Mouse (Mus musculus) embryonic stem cell, embryonic (primary cell): Measurements from ENCODE around the gene Adamts10.

Experiments
- CTCF ChIA-PET, 4 experiments: fragments of 300-600 bp in 2 of 4; fragments of 350-600 bp in 2 of 4; sonication (Branson Sonifier 250); formaldehyde crosslinking; loops; one replicate each; lab custom pipeline; 2022; ENCODE audit warnings: inconsistent platforms in 2 of 4; lab: Charles Lee
- POLR2A ChIA-PET, 4 experiments: fragments of 300-600 bp in 2 of 4; fragments of 350-600 bp in 2 of 4; sonication (Branson Sonifier 250); formaldehyde crosslinking; loops; one replicate each; lab custom pipeline; 2022; ENCODE audit warnings: antibody characterized with exemption in 4 of 4, inconsistent platforms in 1 of 4; lab: Charles Lee

Gene Adamts10

DNA sequence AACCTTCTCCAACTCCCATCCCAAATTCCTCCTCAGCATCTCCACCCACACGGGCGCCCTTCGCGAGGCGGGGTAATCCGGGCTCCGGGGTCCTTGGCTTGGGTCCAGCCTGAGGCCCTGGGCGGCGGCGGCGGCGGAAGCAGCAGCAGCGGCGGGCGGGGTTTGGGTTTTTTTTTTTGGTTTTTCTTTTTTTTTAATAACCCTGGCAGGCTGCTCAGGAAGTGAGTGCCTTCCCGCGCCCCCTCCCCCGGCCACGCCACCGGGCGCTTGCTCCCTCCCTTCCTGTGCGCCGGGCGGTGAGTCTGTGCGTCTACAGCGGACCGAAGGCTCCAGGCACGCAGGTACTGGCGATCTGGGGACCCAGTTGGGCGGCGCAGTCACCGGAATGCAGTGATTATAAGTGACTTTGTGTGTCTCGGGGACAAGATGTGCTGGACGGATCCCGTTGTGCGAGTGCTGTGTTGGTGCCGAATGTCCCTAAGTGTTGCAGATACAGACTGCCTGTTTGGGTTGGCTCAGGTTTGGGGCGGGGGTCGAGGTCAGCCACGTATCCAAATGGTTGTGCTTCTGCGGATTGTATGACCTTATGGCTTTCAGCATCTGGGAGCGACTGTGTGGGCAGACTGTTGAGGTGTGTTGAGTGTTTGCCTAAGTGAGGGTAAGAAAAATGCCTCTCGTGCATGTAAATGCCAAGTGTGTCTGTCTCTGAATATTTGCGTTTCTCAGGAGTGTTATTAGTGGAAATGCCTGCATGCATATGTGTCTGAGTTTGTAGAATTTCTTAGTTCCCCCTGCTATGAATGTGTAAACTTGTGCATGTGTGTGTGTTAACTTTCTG is at the start of gene Adamts10:
TSS of gene Adamts10 (plus strand) at position 287 of the 838 bp plus-strand sequence.
- POLR2A ChIA-PET: interaction anchor here in 2 of 4 experiments (0.8 to 1.9 kb wide), 5 partner anchors 13 to 531 kb away, joined by 3 to 4 read pairs (median 4); partner anchors contain the start of gene Zfp952 (in 1 of the 2)

DNA sequence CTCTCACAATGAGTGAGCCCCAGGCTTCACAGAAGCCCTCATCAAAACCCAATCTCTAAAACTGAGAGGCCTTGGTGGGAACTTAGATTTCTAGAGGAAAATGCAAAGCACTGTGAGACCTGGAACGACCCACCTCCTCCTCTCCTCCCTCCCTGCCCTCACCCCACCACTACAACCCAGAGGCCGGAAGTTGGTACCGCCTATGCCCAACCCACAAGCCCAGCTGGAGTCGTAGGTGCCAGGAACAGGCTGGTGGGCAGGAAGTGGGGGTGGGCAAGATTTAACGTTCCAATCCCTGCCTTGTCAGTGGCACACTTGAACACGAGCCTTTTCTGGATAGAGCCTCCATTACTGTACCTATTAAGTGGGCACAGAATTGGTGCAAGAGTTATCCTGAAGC is 40.0 kb upstream of the Adamts10 start:
- ChIA-PET POLR2A (interaction anchor here in 1 of 4 experiments (1.2 kb wide), 1 partner anchor 16 kb away, joined by 3 read pairs; no protein-coding TSS in a partner anchor), CTCF (interaction anchor here (0.5 to 1.8 kb wide), 4 partner anchors 9 to 16 kb away, joined by 3 to 10 read pairs (median 5); no protein-coding TSS in a partner anchor)

More for the DNA sequence above, at the start of gene Adamts10:
- CTCF ChIA-PET: interaction anchor here in 1 of 4 experiments (1.0 to 1.1 kb wide), 2 partner anchors 10 to 56 kb away, joined by 3 read pairs; no protein-coding TSS in a partner anchor

GRCm38 (mm10) chr17:33487211-33487610 is 36.8 kb upstream of the Adamts10 start:
- CTCF ChIA-PET: no interaction called here
- POLR2A ChIA-PET: no interaction called here

DNA sequence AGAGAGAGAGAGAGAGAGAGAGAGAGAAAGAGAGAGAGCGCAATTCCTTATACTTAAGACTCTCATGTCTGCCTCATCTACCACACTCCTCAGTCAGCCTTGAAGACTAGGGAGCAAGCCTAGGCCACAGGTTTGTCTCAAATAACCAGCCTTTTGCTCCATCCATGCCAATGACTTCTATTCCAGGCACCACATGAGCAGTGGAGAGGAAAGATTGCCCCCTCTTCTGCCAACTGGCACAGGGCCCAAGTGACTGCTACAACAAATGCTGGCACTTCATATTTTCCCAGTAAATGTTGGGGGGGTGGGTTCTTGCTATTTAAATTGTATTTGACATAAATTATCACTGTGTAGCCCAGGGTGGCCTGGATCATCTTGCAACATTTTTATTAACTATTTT is 36.4 kb upstream of the Adamts10 start:
- ChIA-PET CTCF (no interaction called here), POLR2A (no interaction called here)

- ChIA-PET POLR2A (no interaction called here), CTCF (interaction anchor here in 2 of 4 experiments (0.5 to 1.1 kb wide), 3 partner anchors 10 to 52 kb away, joined by 3 read pairs; no protein-coding TSS in a partner anchor)
These were observed 32.6 kb upstream of the Adamts10 start for GRCm38 (mm10) chr17:33491371-33491770.

GRCm38 (mm10) chr17:33493065-33493464 is 30.9 kb upstream of the Adamts10 start:
- ChIA-PET CTCF (interaction anchor here (0.5 to 1.7 kb wide), 51 partner anchors 9 to 1302 kb away, joined by 3 to 11 read pairs (median 3); partner anchors contain the start of genes Ndufa7 (in 1 of the 4), Rps28 (in 1 of the 4), Zfp101 (in 1 of the 4) and Zfp414 (in 1 of the 4)), POLR2A (interaction anchor here in 3 of 4 experiments (0.6 to 1.5 kb wide), 11 partner anchors 10 to 509 kb away, joined by 3 to 8 read pairs (median 3); partner anchors contain the start of genes Ndufa7 (in 2 of the 3), Rps28 (in 2 of the 3), Rab11b (in 1 of the 3) and Zfp763 (in 1 of the 3))

GRCm38 (mm10) chr17:33494586-33494985 is 29.4 kb upstream of the Adamts10 start:
- ChIA-PET CTCF (interaction anchor here in 1 of 4 experiments (1.5 kb wide), 1 partner anchor 330 kb away, joined by 3 read pairs; the partner anchor contains the start of genes Ndufa7 and Rps28), POLR2A (interaction anchor here in 1 of 4 experiments (0.7 to 1.2 kb wide), 2 partner anchors 8 to 122 kb away, joined by 3 to 8 read pairs; no protein-coding TSS in a partner anchor)

GRCm38 (mm10) chr17:33498918-33499317 is 25.1 kb upstream of the Adamts10 start:
- CTCF ChIA-PET: interaction anchor here in 3 of 4 experiments (0.5 to 1.8 kb wide), 3 partner anchors 40 to 728 kb away, joined by 4 to 11 read pairs (median 5); partner anchors contain the start of gene Zfp101 (in 1 of the 3)
- POLR2A ChIA-PET: interaction anchor here in 1 of 4 experiments (0.8 to 1.1 kb wide), 2 partner anchors 18 to 87 kb away, joined by 3 to 4 read pairs; no protein-coding TSS in a partner anchor

DNA sequence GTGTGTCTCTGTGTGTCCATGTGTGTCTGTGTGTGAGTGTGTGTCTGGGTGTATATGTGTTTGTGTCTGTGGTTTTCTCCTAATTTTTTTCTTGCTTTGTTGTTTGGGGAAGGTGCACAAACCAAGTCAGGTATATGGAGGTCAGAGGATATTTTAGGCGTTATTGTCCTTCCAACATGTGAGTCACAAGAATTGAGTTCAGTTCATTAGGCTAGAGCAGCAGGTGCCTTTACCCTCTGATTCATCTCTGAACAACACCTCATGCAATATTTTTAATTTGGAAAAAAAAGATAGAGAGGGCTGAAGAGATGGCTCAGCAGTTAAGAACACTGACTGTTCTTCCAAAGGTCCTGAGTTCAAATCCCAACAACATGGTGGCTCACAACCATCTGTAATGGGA is 15.6 kb upstream of the Adamts10 start:
- POLR2A ChIA-PET: no interaction called here
- CTCF ChIA-PET: no interaction called here

DNA sequence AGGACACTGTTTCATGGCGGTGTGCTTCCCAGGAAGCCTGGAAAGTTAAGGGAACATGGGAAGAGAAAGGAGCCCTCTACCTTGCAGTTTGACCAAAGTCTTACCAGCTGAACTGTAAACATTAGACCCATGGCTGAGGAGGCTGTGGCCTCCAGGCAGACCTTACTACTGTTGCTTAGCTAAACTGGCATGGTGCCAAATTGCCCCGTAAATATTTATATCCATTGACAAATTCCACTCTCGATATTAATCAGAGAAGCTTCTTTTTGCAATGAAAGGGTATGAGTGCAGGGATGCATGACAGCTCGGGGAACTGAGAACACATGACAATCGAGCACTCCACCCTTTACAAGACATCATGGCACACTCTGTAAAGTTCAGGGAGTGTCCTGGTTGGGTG is 13.8 kb upstream of the Adamts10 start:
- ChIA-PET POLR2A (interaction anchor here in 1 of 4 experiments (0.6 kb wide), 1 partner anchor 77 kb away, joined by 4 read pairs; no protein-coding TSS in a partner anchor), CTCF (interaction anchor here in 2 of 4 experiments (0.9 kb wide), 2 partner anchors 17 kb away, joined by 3 to 5 read pairs; no protein-coding TSS in a partner anchor)

DNA sequence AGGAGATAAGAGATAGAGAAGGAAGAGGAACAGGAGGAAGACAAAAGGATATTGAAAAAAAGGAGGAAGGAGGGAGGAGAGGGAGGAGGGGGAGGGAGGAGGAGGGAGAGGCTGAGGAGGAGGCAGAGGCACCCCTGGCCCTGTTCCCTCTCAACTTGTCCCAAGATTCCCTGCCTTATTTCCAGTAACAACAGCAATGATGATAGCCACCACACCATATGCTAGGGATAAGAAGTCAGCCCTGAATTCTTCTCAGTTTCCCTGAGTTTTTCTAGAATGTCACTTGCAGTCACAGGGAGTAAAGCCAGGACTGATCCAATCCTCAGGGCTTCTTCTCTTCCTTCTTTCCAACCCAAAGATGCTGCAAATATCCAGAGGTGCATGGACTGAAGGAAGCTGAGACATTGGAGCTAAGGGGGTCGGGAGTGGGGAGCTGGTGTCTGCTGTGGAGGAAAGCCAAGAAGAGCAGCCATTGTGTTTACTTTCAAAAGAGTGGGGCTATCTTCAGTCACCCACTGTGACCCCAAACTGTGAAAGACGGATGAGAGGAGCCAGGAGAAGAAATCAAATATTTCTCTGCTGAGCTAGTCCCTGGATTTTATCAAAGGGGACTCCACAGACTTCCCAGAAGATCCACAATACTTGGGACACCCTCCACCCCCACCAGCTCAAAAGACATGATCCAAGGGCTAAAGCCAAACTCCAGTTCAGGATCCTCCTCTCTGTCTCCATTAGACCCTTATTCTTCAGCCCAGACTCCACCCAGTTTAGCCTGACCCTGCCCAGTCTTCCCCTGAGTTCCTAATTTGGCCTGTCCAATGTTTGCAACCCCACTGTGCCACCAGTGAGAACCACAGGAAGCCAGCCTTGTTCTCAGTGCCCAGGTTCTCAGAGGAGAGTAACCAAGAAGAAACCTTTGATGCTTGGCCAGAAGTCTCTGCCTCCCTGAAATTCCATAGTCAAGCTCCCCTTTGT is 11.3 kb upstream of the Adamts10 start:
- ChIA-PET CTCF (interaction anchor here in 3 of 4 experiments (0.6 to 1.1 kb wide), 7 partner anchors 9 to 1787 kb away, joined by 3 to 11 read pairs (median 5); no protein-coding TSS in a partner anchor), POLR2A (interaction anchor here in 1 of 4 experiments (0.6 kb wide), 2 partner anchors 53 to 248 kb away, joined by 3 read pairs; partner anchors contain the start of gene Rab11b)

DNA sequence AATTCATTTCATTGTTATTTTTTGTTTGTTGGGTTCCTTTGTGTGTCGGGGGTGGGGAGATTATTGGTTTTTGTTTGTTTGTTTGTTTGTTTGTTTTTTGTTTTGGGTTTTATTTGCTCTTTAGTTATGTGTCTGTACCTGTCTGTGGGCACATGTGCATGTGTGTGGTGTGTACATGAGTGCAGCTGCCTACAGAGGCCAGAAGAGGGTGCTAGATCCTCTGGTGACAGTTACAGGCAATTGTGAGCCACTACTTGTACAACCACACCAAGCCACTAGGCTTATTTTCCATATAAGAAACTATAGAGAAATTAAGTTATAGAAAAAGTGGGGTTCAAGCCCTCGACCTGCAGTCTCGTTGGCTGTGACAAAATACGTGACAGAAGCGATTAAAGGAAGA is 10.1 kb upstream of the Adamts10 start:
- CTCF ChIA-PET: interaction anchor here in 3 of 4 experiments (0.6 to 1.8 kb wide), 9 partner anchors 9 to 839 kb away, joined by 3 to 11 read pairs (median 3); no protein-coding TSS in a partner anchor
- POLR2A ChIA-PET: interaction anchor here in 1 of 4 experiments (0.6 kb wide), 1 partner anchor 338 kb away, joined by 3 read pairs; no protein-coding TSS in a partner anchor

DNA sequence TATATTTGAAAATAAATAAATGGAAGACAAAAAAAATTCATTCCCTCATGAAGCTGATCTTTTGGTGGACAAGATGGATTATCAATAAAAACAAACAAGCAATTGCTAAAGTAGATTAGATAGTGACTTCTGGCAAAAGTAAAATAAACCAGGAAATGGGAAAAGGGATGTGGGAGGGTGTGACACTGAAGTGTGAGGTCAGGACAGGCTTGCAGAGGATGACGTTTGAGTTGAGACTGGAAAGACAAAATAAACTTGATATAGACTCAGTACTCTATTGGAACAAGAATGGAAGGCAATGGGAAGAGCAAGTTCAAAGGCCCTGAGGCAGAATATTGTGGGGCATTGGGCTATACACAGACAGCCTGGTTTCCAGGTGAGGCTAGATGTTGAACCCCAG is 3.6 kb upstream of the Adamts10 start:
- CTCF ChIA-PET: interaction anchor here in 1 of 4 experiments (0.8 kb wide), 1 partner anchor 409 kb away, joined by 3 read pairs; the partner anchor contains the start of gene Rgl2
- POLR2A ChIA-PET: interaction anchor here in 1 of 4 experiments (1.0 kb wide), 1 partner anchor 29 kb away, joined by 4 read pairs; no protein-coding TSS in a partner anchor

DNA sequence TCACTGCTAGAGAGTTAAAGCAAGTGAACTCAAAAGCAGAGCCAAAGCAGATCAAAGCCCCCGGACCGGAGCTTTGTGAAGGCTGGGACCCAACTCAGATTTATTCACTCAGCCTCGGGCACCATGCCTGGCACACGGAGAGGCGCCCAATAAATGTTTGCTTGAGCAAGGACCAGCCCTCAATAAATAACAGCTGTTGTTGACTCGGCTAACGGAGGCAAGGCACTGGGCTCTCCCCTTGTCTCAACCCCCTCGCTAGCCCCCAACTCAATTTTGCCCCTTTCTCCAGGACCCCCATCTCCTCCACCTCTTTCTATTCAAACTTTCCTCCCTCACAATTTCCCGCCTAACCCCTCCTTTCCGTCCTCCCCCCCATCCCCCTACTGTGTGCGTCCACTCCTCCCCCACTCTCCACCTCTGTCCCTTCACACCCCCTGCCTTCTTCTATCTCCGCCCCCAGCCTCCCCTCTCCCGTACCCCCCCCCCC is 530 bp upstream of the Adamts10 start:
- POLR2A ChIA-PET: interaction anchor here in 2 of 4 experiments (0.8 to 1.4 kb wide), 3 partner anchors 14 to 293 kb away, joined by 3 to 4 read pairs (median 4); no protein-coding TSS in a partner anchor
- CTCF ChIA-PET: interaction anchor here in 1 of 4 experiments (1.0 to 1.1 kb wide), 2 partner anchors 10 to 57 kb away, joined by 3 read pairs; no protein-coding TSS in a partner anchor

DNA sequence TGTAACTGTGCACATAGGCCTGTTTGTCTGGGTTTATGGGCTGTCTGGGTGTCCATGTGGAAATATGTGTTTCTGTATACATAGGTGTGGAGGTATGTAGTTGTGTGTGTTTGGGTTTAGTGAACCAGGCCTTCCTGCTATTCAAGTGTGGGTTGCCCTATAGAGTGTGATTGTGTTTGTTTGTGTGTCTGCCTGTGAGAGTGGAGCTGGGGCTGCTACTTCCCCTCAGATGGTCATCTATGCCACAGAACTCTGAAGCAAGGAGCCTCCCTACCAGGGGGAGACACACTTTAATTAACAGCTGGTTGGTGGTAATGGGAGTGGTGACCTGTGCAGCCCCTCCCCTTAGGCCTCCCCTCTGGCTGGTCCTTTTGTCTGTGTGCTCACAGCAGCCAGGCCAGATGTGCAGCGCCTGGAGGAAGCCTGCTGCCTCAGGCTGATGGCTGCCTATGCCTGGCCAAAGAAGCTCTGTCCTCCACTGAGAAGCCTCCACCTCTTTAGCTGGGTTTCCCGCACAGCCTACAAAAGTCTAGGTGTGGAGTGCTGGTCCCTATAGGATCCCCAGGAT is 886 bp downstream of the Adamts10 start:
- ChIA-PET POLR2A (interaction anchor here (0.5 to 1.9 kb wide), 8 partner anchors 10 to 532 kb away, joined by 3 to 5 read pairs (median 4); partner anchors contain the start of gene Zfp952 (in 1 of the 4)), CTCF (interaction anchor here in 1 of 4 experiments (0.6 kb wide), 1 partner anchor 277 kb away, joined by 6 read pairs; no protein-coding TSS in a partner anchor)

- CTCF ChIA-PET: no interaction called here
- POLR2A ChIA-PET: interaction anchor here in 1 of 4 experiments (0.8 kb wide), 1 partner anchor 298 kb away, joined by 4 read pairs; the partner anchor contains the start of genes Ndufa7 and Rps28
These were observed 2.5 kb downstream of the Adamts10 start for GRCm38 (mm10) chr17:33526506-33526905.
